Mouse (Mus musculus) stomach, adult 2 months (tissue): ENCODE results near the gene Xcr1. TPM values are rescaled to one million over a fixed set of nuclear protein-coding genes. Genes with fewer than 3 reads are reported as not detected.

Experiments used
- polyA plus RNA-seq: library from polyadenylated mRNA; depleted of rRNA; stranded (reverse); fragments of >200 nt; gene quantifications from 2 replicates; pipeline ENCODE4 v1.2.3, GENCODE M21; 2012; rRNA removed

The Xcr1 gene
- 0.02 and 0.05 TPM in 2 replicates for polyA plus RNA-seq

DNA sequence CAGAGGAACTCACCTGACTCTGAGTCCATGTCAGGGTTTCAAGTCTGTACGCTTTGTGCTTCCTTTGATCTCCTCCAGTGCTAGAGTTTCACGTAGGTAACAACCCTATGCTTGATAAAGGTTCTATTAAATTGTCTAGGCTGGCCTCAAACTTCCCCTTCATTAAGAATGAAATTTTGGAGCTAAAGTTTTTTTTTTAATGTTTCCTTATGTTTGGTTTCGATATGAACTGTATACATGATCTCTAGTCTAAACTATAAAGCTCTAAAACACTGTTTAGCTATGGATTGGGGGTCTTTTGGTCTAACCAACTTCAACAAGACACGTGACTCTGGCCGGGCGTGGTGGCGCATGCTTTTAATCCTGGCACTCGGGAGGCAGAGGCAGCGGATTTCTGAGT lies at the start of gene Xcr1:
Gene Xcr1 (minus strand): TSS at position 101 of the 400 bp plus-strand sequence.

GRCm38 (mm10) chr9:123851713-123852448 lies 9.9 kb downstream of the Xcr1 start, which contains the start of gene Fyco1:
Gene Fyco1, minus strand, starts transcription at chr9:123851899.

DNA sequence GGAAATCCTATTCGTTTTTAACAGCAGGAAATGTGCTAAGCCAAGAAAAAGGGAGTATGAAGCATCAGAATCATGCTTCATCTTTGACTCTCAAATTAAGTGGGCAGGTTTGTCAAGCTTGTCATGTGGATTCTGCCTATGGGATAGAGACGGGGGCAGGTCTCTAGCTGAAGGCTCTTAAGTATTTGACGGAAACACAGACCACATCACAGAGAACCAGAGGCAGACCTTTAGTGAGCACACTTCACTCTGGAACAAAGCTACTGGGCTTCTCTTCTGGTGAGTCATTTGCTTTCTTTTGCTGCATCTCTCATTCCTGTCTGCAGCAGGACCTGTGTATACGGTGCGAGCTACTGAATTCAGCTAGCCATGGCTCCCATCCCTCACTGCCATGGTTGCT lies 55.6 kb downstream of the Xcr1 start, which contains the start of gene Cxcr6:
Gene Cxcr6 (plus strand): TSS at position 209 of the 400 bp plus-strand sequence.

Other genes with a start within 250 kb of the Xcr1 start
- gene Slc6a20b, start 229.5 kb downstream of the Xcr1 start, polyA plus RNA-seq: 0.02 and 0.03 TPM in 2 replicates
- 0.03 and 0.18 TPM in 2 replicates for gene Ccr9, start 183.6 kb downstream of the Xcr1 start, polyA plus RNA-seq
- 9.2 and 13.0 TPM in 2 replicates for gene Slc6a20a, start 183.1 kb downstream of the Xcr1 start, polyA plus RNA-seq
- gene Lztfl1, start 144.3 kb downstream of the Xcr1 start, polyA plus RNA-seq: 0.17 and 0.70 TPM in 2 replicates
- gene Cxcr6, start 55.6 kb downstream of the Xcr1 start, polyA plus RNA-seq: 0.10 and 0.29 TPM in 2 replicates
- 2.1 and 3.5 TPM in 2 replicates for gene Fyco1, start 10.1 kb downstream of the Xcr1 start, polyA plus RNA-seq
- gene Ccr1, start 106.7 kb upstream of the Xcr1 start, polyA plus RNA-seq: 0.58 and 0.79 TPM in 2 replicates
- 0.05 TPM in 1 of 2 replicates, not detected in the other for gene Ccr1l1, start 116.4 kb upstream of the Xcr1 start, polyA plus RNA-seq
- 0.09 and 0.13 TPM in 2 replicates for gene Ccr3, start 159.9 kb upstream of the Xcr1 start, polyA plus RNA-seq
- gene Ccr2, start 239.9 kb upstream of the Xcr1 start, polyA plus RNA-seq: 0.13 and 0.15 TPM in 2 replicates